Mouse (Mus musculus) neural tube, embryonic 14.5 days (tissue): ENCODE measurements at regions not wholly inside any gene's neighbourhood (a gene's known extent, or its start where the extent isn't known, plus 50 kb on each side); places are given as distances from the start of the nearest gene placed in this dataset. TPM values are rescaled to one million over a fixed set of nuclear protein-coding genes. Genes with fewer than 3 reads are reported as not detected.

Source experiments
- ATAC-seq: fragments of 200-750 bp; cut with Nextera tagmentation; 2 replicates; pipeline ENCODE4 v1.8.0; 2017; ENCODE audit warnings: low read depth, mild to moderate bottlenecking, moderate TSS enrichment, moderate library complexity
- H3K27ac ChIP-seq: fragments of 300-500 bp; sonication (generic); 2 replicates; pipeline ENCODE4 v1.5.1; 2014; ENCODE audit warnings: low read depth, mild to moderate bottlenecking, control low read depth, low read length, moderate library complexity, mixed read lengths
- H3K27me3 ChIP-seq: fragments of 300-500 bp; sonication (generic); 2 replicates; pipeline ENCODE4 v1.6.1; 2014; ENCODE audit warnings: low read length; ENCODE audit not compliant: control insufficient read depth, insufficient read depth
- H3K36me3 ChIP-seq: fragments of 300-500 bp; sonication (generic); 2 replicates; pipeline ENCODE4 v1.6.1; 2014; ENCODE audit warnings: low read length, mixed read lengths; ENCODE audit not compliant: control insufficient read depth, insufficient read depth
- H3K4me1 ChIP-seq: fragments of 300-500 bp; sonication (generic); 2 replicates; pipeline ENCODE4 v1.6.1; 2014; ENCODE audit warnings: low read length; ENCODE audit not compliant: control insufficient read depth, insufficient read depth
- H3K4me2 ChIP-seq: fragments of 300-500 bp; sonication (generic); 2 replicates; pipeline ENCODE4 v1.6.1; 2014; ENCODE audit warnings: mild to moderate bottlenecking, low read depth, low read length, control low read depth
- H3K4me3 ChIP-seq: fragments of 300-500 bp; sonication (generic); 2 replicates; pipeline ENCODE4 v1.5.1; 2014; ENCODE audit warnings: low read depth, low read length, control low read depth, mixed read lengths
- H3K9ac ChIP-seq: fragments of 300-500 bp; sonication (generic); replicated peaks from 2 replicates; pipeline ENCODE4 v1.6.1; 2014; ENCODE audit warnings: low read depth, mild to moderate bottlenecking, control low read depth, low read length, mixed read lengths
- H3K9me3 ChIP-seq: fragments of 300-500 bp; sonication (generic); 2 replicates; pipeline ENCODE4 v1.6.1; 2016; ENCODE audit warnings: low read length; ENCODE audit not compliant: control insufficient read depth
- WGBS: fragments of 180-500 bp; shearing (Covaris S2); extraction: QIAGEN DNeasy Blood & Tissue Kit; methylation state at CpG from one replicate; pipeline ENCODE4 v1.1.7; 2014; 5-methylcytosine and 5-hydroxymethylcytosine counted together
- microRNA-seq: library from miRNA; unstranded; fragments of <30 nt; microRNA quantifications from one replicate; pipeline ENCODE4, GENCODE M21; 2016

DNA sequence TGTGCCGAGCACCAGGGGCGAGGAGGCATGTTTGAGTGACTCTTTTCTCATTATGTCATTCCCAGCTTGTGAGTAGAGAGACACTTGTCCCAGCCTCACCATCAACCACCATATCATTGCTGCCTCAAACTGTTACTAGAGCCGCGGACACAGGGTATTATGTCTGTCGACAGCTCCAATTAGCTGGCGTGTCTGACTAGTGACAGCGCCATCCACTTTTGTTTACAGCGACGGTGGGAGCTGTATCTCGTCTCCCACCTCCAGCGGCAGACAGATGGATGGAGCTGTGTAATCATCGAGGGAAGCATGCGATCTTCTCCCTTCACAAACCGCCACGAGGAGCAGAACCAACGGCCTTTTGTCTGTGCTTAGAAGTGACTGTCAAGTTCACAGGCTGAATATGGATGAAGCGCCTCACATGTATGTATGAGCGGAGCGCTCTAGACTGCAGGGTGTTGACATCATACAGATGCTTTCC is 308.9 kb downstream of the Sox2 start:
- WGBS = 63% methylated on average over 19 of the region's 19 CpGs
- H3K9me3 ChIP-seq = no peaks in the 10 kb centered on the region
- ATAC-seq = no peak
- H3K4me1 ChIP-seq = no peaks in the 10 kb centered on the region
- no peaks in the 10 kb centered on the region for H3K27me3 ChIP-seq
- no peak overlapping the region for H3K9ac ChIP-seq
- no peak overlapping the region for H3K4me2 ChIP-seq
- H3K4me3 ChIP-seq = no peak overlapping the region
- H3K36me3 ChIP-seq = no peaks in the 10 kb centered on the region
- H3K27ac ChIP-seq = no peak overlapping the region

- H3K9ac ChIP-seq = no peak overlapping the region
- WGBS = 11% methylated on average over 6 of the region's 6 CpGs
- no peaks in the 10 kb centered on the region for H3K9me3 ChIP-seq
- H3K36me3 ChIP-seq = no peaks in the 10 kb centered on the region
- 0 out of 2 replicates have a peak, but pooled peaks cover 3% of the 10 kb centered on the region for H3K4me1 ChIP-seq
- no peak overlapping the region for H3K27ac ChIP-seq
- H3K27me3 ChIP-seq = no peaks in the 10 kb centered on the region
- no peak for ATAC-seq
- H3K4me3 ChIP-seq = no peak overlapping the region
- no peak overlapping the region for H3K4me2 ChIP-seq
These were observed 316.2 kb downstream of the Sox2 start for GRCm38 (mm10) chr3:34966442-34966841.

- 85% methylated on average over 2 of the region's 2 CpGs for WGBS
- H3K36me3 ChIP-seq = no peaks in the 10 kb centered on the region
- no peaks in the 10 kb centered on the region for H3K27me3 ChIP-seq
- H3K9me3 ChIP-seq = no peaks in the 10 kb centered on the region
- 0 out of 2 replicates have a peak, but pooled peaks cover 3% of the 10 kb centered on the region for H3K4me1 ChIP-seq
- no peak overlapping the region for H3K4me2 ChIP-seq
- no peak overlapping the region for H3K4me3 ChIP-seq
- no peak overlapping the region for H3K27ac ChIP-seq
- ATAC-seq = no peak
- no peak overlapping the region for H3K9ac ChIP-seq
These were observed 317.7 kb downstream of the Sox2 start for GRCm38 (mm10) chr3:34967911-34968310.

GRCm38 (mm10) chr3:34971536-34971935 is 321.3 kb downstream of the Sox2 start:
- H3K4me1 ChIP-seq = no peaks in the 10 kb centered on the region
- no peak overlapping the region for H3K4me3 ChIP-seq
- H3K27ac ChIP-seq = no peak overlapping the region
- H3K4me2 ChIP-seq = no peak overlapping the region
- no peak for ATAC-seq
- H3K27me3 ChIP-seq = no peaks in the 10 kb centered on the region
- H3K36me3 ChIP-seq = no peaks in the 10 kb centered on the region
- no peak overlapping the region for H3K9ac ChIP-seq
- 88% methylated on average over 4 of the region's 4 CpGs for WGBS
- H3K9me3 ChIP-seq = no peaks in the 10 kb centered on the region

- no peak overlapping the region for H3K4me3 ChIP-seq
- H3K4me1 ChIP-seq = no peaks in the 10 kb centered on the region
- 61% methylated on average over 7 of the region's 7 CpGs for WGBS
- H3K9me3 ChIP-seq = no peaks in the 10 kb centered on the region
- H3K27ac ChIP-seq = no peak overlapping the region
- no peak overlapping the region for H3K9ac ChIP-seq
- no peak for ATAC-seq
- H3K27me3 ChIP-seq = no peaks in the 10 kb centered on the region
- no peak overlapping the region for H3K4me2 ChIP-seq
- no peaks in the 10 kb centered on the region for H3K36me3 ChIP-seq
These were observed 324.2 kb downstream of the Sox2 start for GRCm38 (mm10) chr3:34974371-34974770.

Small RNA genes in the stretch of these regions (microRNA-seq; reads per million reads assigned to microRNA genes)
- not detected for gene Mir6378
